Mouse (Mus musculus) adrenal gland, postnatal 25 days (tissue): Measurements from ENCODE around the gene Asl. TPM values are rescaled to one million over a fixed set of nuclear protein-coding genes. Genes with fewer than 3 reads are reported as not detected.
A peak's percentile ranks its signal among the peaks of the same experiment; 100 is the strongest.

Experiments used
- DNase-seq: peaks from one replicate; pipeline ENCODE4 v3.0.0; 2021; ENCODE audit warnings: mixed read lengths
- total RNA-seq: library from RNA; stranded (reverse); gene quantifications from 2 replicates; pipeline ENCODE4 v1.2.3, GENCODE M21; 2021

Gene Asl
- total RNA-seq, 1 experiment from 2014 or later: 167 TPM

- no peak for DNase-seq
Measured at GRCm38 (mm10) chr5:130003229-130003628, 25.8 kb downstream of the Asl start.

- peak; percentile 86 for DNase-seq
Measured at GRCm38 (mm10) chr5:130002301-130003146, 26.5 kb downstream of the Asl start, which contains the start of gene Gusb. Gene Gusb, minus strand, starts transcription at chr5:130003049.

- DNase-seq: no peak
Measured at GRCm38 (mm10) chr5:130001356-130001987, 27.6 kb downstream of the Asl start.

- DNase-seq: no peak
Measured at GRCm38 (mm10) chr5:130000735-130001134, 28.3 kb downstream of the Asl start.

GRCm38 (mm10) chr5:129999097-129999496 lies 29.9 kb downstream of the Asl start:
- DNase-seq: peak; percentile 52

GRCm38 (mm10) chr5:129997700-129998099 lies 31.3 kb downstream of the Asl start:
- no peak for DNase-seq

GRCm38 (mm10) chr5:129994989-129995388 lies 34.1 kb downstream of the Asl start:
- no peak for DNase-seq

- no peak for DNase-seq
Measured at GRCm38 (mm10) chr5:129993374-129993773, 35.7 kb downstream of the Asl start.

- DNase-seq: no peak
Measured at GRCm38 (mm10) chr5:129991898-129992297, 37.1 kb downstream of the Asl start.

- peak; percentile 30 for DNase-seq
Measured at GRCm38 (mm10) chr5:129989376-129989775, 39.7 kb downstream of the Asl start.

- DNase-seq: no peak
Measured at GRCm38 (mm10) chr5:129980216-129980615, 48.8 kb downstream of the Asl start.

- no peak for DNase-seq
Measured at GRCm38 (mm10) chr5:129978608-129979007, 50.4 kb downstream of the Asl start.

- no peak for DNase-seq
Measured at GRCm38 (mm10) chr5:129977768-129978167, 51.3 kb downstream of the Asl start.

- DNase-seq: no peak
Measured at GRCm38 (mm10) chr5:129974866-129975311, 54.2 kb downstream of the Asl start.

GRCm38 (mm10) chr5:129974354-129974753 lies 54.7 kb downstream of the Asl start:
- no peak for DNase-seq

- DNase-seq: no peak
Measured at GRCm38 (mm10) chr5:129971491-129971890, 57.6 kb downstream of the Asl start.

- DNase-seq: no peak
Measured at GRCm38 (mm10) chr5:129968417-129968816, 60.6 kb downstream of the Asl start.

- DNase-seq: no peak
Measured at GRCm38 (mm10) chr5:129966448-129966847, 62.6 kb downstream of the Asl start.

GRCm38 (mm10) chr5:129963224-129963623 lies 65.8 kb downstream of the Asl start:
- no peak for DNase-seq
